Mouse (Mus musculus): ENCODE data around the gene Plcl2. TPM values are rescaled to one million over a fixed set of nuclear protein-coding genes. Genes with fewer than 3 reads are reported as not detected.
"Not testable (repeated sequence)": the region's sequence is repeated elsewhere in the genome, so short reads cannot be mapped to it uniquely, and the experiment has no call there.

Gene Plcl2
- polyA plus RNA-seq, 1 experiment from 2014 or later, result 6.0 TPM

DNA sequence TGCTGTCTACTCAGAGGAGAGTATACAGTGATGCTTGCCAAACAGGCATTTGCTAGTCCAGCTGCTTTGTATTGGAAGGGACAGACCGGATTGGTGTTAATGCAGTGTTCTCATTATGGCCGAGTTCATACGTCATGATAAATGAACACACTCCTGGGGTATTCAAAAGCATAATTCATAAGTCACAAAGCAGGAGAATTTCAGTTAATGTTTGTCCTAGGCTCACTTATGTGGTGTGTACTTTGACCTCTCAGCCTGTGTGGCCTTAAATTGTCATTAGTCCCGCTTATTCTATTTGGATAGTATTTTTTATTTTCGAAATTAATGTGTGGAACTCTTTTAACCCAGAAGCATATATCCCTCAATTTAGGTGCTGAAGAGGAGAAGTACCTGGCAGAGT lies 10.4 kb downstream of the Plcl2 start:
- DNase-seq (ENCODE audit: low spot score), result no peak
- WGBS, result 91% methylated on average over 5 of the region's 5 CpGs
- H3K9me3 ChIP-seq, result no peaks in the 10 kb centered on the region
- H3K27ac ChIP-seq (replicated peaks), result no peak overlapping the region
- H3K4me3 ChIP-seq, result no peak overlapping the region
- no peaks in the 10 kb centered on the region for H3K27me3 ChIP-seq (replicated peaks; ENCODE audit: low read depth, poor library complexity, severe bottlenecking)
- H3K36me3 ChIP-seq (replicated peaks), result no peaks in the 10 kb centered on the region
- no peaks in the 10 kb centered on the region for H3K4me1 ChIP-seq

- no peak for DNase-seq (ENCODE audit: low spot score)
- H3K4me3 ChIP-seq, result no peak overlapping the region
- WGBS, result 89% methylated on average over 5 of the region's 5 CpGs
- 0 out of 2 replicates have a peak, but pooled peaks cover 3% of the 10 kb centered on the region for H3K4me1 ChIP-seq
- no peaks in the 10 kb centered on the region for H3K36me3 ChIP-seq (replicated peaks)
- H3K9me3 ChIP-seq, result no peaks in the 10 kb centered on the region
- H3K27ac ChIP-seq (replicated peaks), result no peak overlapping the region
- no peaks in the 10 kb centered on the region for H3K27me3 ChIP-seq (replicated peaks; ENCODE audit: low read depth, poor library complexity, severe bottlenecking)
Measured at GRCm38 (mm10) chr17:50522473-50523083, 13.4 kb downstream of the Plcl2 start.

GRCm38 (mm10) chr17:50524970-50525369 lies 15.8 kb downstream of the Plcl2 start:
- 0 out of 2 replicates have a peak, but pooled peaks cover 3% of the 10 kb centered on the region for H3K4me1 ChIP-seq
- DNase-seq (ENCODE audit: low spot score), result no peak
- H3K36me3 ChIP-seq (replicated peaks), result peaks cover 7% of the 10 kb centered on the region
- H3K9me3 ChIP-seq, result no peaks in the 10 kb centered on the region
- no peak overlapping the region for H3K4me3 ChIP-seq
- H3K27ac ChIP-seq (replicated peaks), result no peak overlapping the region
- H3K27me3 ChIP-seq (replicated peaks; ENCODE audit: low read depth, poor library complexity, severe bottlenecking), result no peaks in the 10 kb centered on the region
- WGBS, result 83% methylated on average over 6 of the region's 6 CpGs

DNA sequence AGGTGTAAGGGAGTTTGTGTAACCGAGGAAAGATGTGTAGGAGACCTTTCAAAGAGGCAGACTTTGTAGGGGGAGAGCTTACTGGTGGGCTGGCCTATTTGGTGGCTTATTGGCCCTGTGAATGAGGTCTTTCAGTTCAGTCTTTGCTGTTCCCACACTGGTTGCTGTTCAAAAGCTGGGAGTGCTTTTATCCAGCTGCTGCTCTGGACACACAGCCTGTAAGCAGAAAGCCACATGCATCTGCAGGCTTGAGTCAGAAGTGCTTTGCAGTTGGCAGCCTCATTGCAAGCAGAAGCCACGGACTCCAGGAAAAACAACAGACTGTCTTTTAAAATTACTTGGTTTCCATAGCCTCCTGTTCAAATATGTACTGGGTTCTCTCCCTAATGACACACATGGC lies 16.6 kb downstream of the Plcl2 start:
- WGBS, result 49% methylated on average over 2 of the region's 2 CpGs
- Histone ChIP-seq H3K9me3 (no peaks in the 10 kb centered on the region), H3K4me3 (no peak overlapping the region), H3K27me3 (replicated peaks; ENCODE audit: low read depth, poor library complexity, severe bottlenecking) (no peaks in the 10 kb centered on the region), H3K27ac (replicated peaks) (no peak overlapping the region), H3K36me3 (replicated peaks) (peaks cover 7% of the 10 kb centered on the region), H3K4me1 (0 out of 2 replicates have a peak, but pooled peaks cover 3% of the 10 kb centered on the region)
- DNase-seq (ENCODE audit: low spot score), result no peak

DNA sequence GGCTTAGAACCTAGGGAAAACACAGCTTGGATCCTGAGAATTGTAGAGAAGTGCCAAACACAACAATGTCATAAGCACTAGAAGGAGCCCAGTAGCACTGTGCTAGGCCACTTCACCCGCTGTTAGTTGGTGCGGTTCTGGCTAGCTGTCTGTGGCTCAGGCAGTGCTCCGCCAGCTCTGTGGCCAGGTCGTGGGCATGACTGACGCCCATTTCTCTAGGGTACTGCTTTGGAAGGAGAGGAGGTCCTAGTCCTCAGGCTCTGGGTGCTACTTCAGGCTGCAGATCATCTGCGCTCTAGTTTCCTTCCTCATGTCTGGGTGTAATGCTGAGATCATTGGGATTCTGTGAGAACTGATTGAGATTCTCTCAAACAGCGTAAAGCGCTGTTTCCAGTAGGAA lies 20.9 kb downstream of the Plcl2 start:
- no peak for DNase-seq (ENCODE audit: low spot score)
- Histone ChIP-seq H3K9me3 (no peaks in the 10 kb centered on the region), H3K36me3 (replicated peaks) (peaks cover 7% of the 10 kb centered on the region), H3K4me3 (no peak overlapping the region), H3K4me1 (0 out of 2 replicates have a peak, but pooled peaks cover 3% of the 10 kb centered on the region), H3K27me3 (replicated peaks; ENCODE audit: low read depth, poor library complexity, severe bottlenecking) (no peaks in the 10 kb centered on the region), H3K27ac (replicated peaks) (no peak overlapping the region)
- WGBS, result 90% methylated on average over 8 of the region's 8 CpGs

DNA sequence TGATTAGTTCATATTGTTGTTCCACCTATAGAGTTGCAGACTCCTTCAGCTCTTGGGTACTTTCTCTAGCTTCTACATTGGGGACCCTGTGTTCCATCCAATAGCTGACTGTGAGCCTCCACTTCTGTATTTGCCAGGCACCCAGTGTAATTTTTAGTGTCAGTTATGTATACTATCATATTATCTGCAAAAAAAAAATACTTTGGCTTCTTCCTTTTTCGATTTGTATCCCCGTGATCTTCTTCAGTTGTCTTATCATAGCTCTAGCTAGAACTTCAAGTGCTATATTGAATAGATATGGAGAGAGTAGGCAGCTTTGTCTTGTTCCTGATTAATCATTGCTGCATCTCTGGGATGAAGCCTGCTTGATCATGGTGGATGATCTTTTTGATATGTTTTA lies 25.7 kb downstream of the Plcl2 start:
- H3K9me3 ChIP-seq; H3K4me3 ChIP-seq; H3K36me3 ChIP-seq (replicated peaks); H3K27me3 ChIP-seq (replicated peaks; ENCODE audit: low read depth, poor library complexity, severe bottlenecking); DNase-seq (ENCODE audit: low spot score); H3K27ac ChIP-seq (replicated peaks); H3K4me1 ChIP-seq: not testable (repeated sequence)
- 96% methylated on average over 2 of the region's 2 CpGs for WGBS

DNA sequence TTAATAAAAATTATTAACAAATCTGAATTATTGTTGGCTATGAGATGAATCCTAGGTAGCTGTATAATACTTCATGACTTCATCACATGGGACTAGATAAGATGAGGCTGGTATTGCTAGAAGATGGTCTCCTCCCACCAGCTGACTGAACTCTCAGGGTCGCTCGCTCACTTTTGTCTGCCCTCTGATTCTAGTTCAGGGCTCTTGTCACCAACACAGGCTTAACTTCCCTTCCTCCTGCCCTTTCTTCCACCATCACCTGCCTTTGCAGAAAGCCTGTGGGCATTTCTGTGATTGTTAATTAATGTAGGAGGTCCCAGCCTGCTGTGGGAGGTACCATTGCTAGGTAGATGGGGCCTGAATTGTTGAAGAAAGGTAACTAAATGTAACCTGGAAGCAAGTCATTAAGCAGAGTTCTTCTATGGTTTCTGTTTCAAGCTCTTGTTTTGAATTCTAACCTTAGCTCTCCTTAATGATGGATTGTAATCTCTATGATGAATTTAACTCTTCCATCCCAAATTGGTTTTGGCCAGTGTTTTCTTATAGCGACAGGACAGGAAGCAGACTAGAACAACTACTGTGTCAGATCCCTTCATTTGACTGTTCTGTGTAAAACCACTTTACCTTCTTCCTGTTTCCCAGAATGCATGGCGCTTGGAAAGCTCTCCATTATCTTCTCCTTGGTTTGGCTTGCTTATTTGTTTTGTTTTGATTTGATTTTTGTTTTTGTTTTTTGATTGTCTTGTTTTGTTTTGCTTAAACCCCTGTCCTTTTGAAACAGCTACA lies 27.4 kb downstream of the Plcl2 start:
- no peaks in the 10 kb centered on the region for H3K27me3 ChIP-seq (replicated peaks; ENCODE audit: low read depth, poor library complexity, severe bottlenecking)
- no peak for DNase-seq (ENCODE audit: low spot score)

DNA sequence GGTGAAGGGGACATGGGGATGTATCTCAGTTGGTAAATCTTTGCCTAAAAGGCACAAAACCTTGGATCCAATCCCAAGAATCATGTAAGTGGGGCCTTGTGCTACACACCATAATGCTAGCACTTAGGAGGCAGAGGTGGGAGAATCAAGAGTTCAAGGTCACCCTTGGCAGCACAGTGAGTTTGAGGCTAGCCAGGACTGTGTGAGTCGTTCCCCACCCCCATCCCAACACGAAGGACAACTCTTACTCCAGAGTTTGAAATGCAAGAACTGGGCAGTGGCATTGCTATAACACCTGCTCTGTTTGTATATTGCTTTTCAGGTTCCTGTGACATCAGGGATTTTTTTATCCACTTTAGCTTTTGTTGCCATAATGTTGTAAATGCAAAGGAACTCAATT lies 28.6 kb downstream of the Plcl2 start:
- H3K4me3 ChIP-seq, result no peak overlapping the region
- H3K27me3 ChIP-seq (replicated peaks; ENCODE audit: low read depth, poor library complexity, severe bottlenecking), result no peaks in the 10 kb centered on the region
- WGBS, result 95% methylated on average over 2 of the region's 2 CpGs

More for the DNA sequence above, 27.4 kb downstream of the Plcl2 start:
- no peak overlapping the region for H3K4me3 ChIP-seq
- no peaks in the 10 kb centered on the region for H3K36me3 ChIP-seq (replicated peaks)
- H3K27ac ChIP-seq (replicated peaks), result no peak overlapping the region
- H3K4me1 ChIP-seq, result no peaks in the 10 kb centered on the region
- no peaks in the 10 kb centered on the region for H3K9me3 ChIP-seq
- WGBS, result 90% methylated on average over 4 of the region's 4 CpGs

DNA sequence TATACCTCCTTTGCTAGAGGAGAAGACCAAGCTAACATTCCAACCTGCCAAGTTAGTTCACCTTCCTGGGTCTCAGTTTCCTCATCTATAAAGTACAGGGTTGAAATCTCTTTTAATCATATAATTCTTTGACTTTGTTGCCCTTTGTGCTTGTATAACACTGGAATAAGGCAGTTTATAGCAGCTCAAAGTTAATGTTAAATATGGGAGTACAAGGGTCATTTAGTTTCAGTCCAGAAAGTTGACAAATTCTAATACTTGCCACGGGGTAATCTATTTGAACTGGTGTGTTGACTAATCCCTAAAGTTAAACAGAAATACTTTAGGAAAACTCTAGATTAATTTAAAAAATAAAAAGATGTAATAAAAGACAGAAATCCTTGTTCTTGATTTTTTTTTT lies 35.7 kb downstream of the Plcl2 start:
- WGBS, result 88% methylated on average over 1 of the region's 1 CpGs
- Histone ChIP-seq H3K9me3 (peaks cover 9% of the 10 kb centered on the region), H3K4me1 (no peaks in the 10 kb centered on the region), H3K27ac (replicated peaks) (no peak overlapping the region), H3K36me3 (replicated peaks) (peaks cover 11% of the 10 kb centered on the region), H3K4me3 (no peak overlapping the region), H3K27me3 (replicated peaks; ENCODE audit: low read depth, poor library complexity, severe bottlenecking) (no peaks in the 10 kb centered on the region)
- DNase-seq (ENCODE audit: low spot score), result no peak

More for the DNA sequence above, 28.6 kb downstream of the Plcl2 start:
- no peak for DNase-seq (ENCODE audit: low spot score)
- Histone ChIP-seq H3K27ac (replicated peaks) (no peak overlapping the region), H3K36me3 (replicated peaks) (peaks cover 9% of the 10 kb centered on the region), H3K4me1 (no peaks in the 10 kb centered on the region), H3K9me3 (peaks cover 9% of the 10 kb centered on the region)

DNA sequence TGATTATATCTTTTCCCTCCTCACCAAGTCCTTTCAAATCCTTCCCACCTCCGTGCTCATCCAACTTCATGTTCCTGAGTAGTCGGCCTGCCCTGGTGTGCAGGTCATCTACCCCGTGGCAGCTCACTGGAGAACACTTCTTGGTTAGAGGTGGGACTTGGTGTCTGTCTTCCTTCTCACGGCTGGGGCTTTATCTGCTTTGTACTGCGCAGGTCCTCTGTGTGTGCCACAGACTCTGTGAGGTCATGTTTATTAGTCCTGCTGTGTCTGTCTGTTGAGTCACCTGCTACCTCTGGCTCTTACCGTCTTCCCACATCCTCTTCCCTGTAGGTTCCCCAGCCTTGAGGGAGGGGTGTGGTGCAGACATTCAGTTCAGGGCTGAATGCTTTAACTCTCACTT lies 36.1 kb downstream of the Plcl2 start:
- WGBS, result 87% methylated on average over 6 of the region's 6 CpGs
- Histone ChIP-seq H3K4me1 (no peaks in the 10 kb centered on the region), H3K27me3 (replicated peaks; ENCODE audit: low read depth, poor library complexity, severe bottlenecking) (no peaks in the 10 kb centered on the region)

GRCm38 (mm10) chr17:50552130-50552529 lies 42.9 kb downstream of the Plcl2 start:
- 0 out of 2 replicates have a peak, but pooled peaks cover 3% of the 10 kb centered on the region for H3K4me1 ChIP-seq
- no peak overlapping the region for H3K27ac ChIP-seq (replicated peaks)
- H3K9me3 ChIP-seq, result no peaks in the 10 kb centered on the region
- 93% methylated on average over 2 of the region's 2 CpGs for WGBS
- no peak overlapping the region for H3K4me3 ChIP-seq
- H3K27me3 ChIP-seq (replicated peaks; ENCODE audit: low read depth, poor library complexity, severe bottlenecking), result no peaks in the 10 kb centered on the region
- no peak for DNase-seq (ENCODE audit: low spot score)
- H3K36me3 ChIP-seq (replicated peaks), result peaks cover 4% of the 10 kb centered on the region; the same call in 1 of the 2 replicates

More for the DNA sequence above, 36.1 kb downstream of the Plcl2 start:
- H3K36me3 ChIP-seq (replicated peaks), result peaks cover 15% of the 10 kb centered on the region
- no peak for DNase-seq (ENCODE audit: low spot score)
- H3K4me3 ChIP-seq, result no peak overlapping the region
- H3K9me3 ChIP-seq, result peaks cover 9% of the 10 kb centered on the region
- H3K27ac ChIP-seq (replicated peaks), result no peak overlapping the region

GRCm38 (mm10) chr17:50557566-50558238 lies 48.5 kb downstream of the Plcl2 start:
- 88% methylated on average over 12 of the region's 12 CpGs for WGBS

More at GRCm38 (mm10) chr17:50557566-50558238, 48.5 kb downstream of the Plcl2 start:
- no peaks in the 10 kb centered on the region for H3K9me3 ChIP-seq
- 0 out of 2 replicates have a peak, but pooled peaks cover 9% of the 10 kb centered on the region for H3K4me1 ChIP-seq
- no peaks in the 10 kb centered on the region for H3K27me3 ChIP-seq (replicated peaks; ENCODE audit: low read depth, poor library complexity, severe bottlenecking)
- no peaks in the 10 kb centered on the region for H3K36me3 ChIP-seq (replicated peaks)
- H3K27ac ChIP-seq (replicated peaks), result no peak overlapping the region
- DNase-seq (ENCODE audit: low spot score), result no peak
- H3K4me3 ChIP-seq, result no peak overlapping the region

Data from embryonic facial prominence, embryonic 10.5 days (tissue).